Mouse (Mus musculus) layer of hippocampus, adult 2 months (tissue): ENCODE measurements around the gene Tsga10ip. TPM values are rescaled to one million over a fixed set of nuclear protein-coding genes. Genes with fewer than 3 reads are reported as not detected.

Experiments used
- DNase-seq, 2 experiments: peaks; one replicate each; pipeline ENCODE4 v3.0.0; 2022; ENCODE audit warnings: low spot score in 2 of 2
- H3K27ac ChIP-seq: fragments of 200-600 bp; 2 replicates; pipeline ENCODE4 v1.8.1; 2022
- H3K4me3 ChIP-seq: fragments of 200-600 bp; 2 replicates; pipeline ENCODE4 v1.8.1; 2022; ENCODE audit warnings: mild to moderate bottlenecking
- CTCF ChIP-seq: fragments of 200-600 bp; conservative IDR thresholded peaks from 2 replicates; pipeline ENCODE4 v1.8.1; 2022; ENCODE audit warnings: antibody characterized with exemption, mild to moderate bottlenecking, moderate library complexity
- total RNA-seq, 2 experiments: library from RNA; stranded (reverse); gene quantifications; 2 replicates each; pipeline ENCODE4 v1.2.3; 2021

Gene Tsga10ip
- total RNA-seq, 2 experiments from 2014 or later = 0.20 to 0.37 TPM

DNA sequence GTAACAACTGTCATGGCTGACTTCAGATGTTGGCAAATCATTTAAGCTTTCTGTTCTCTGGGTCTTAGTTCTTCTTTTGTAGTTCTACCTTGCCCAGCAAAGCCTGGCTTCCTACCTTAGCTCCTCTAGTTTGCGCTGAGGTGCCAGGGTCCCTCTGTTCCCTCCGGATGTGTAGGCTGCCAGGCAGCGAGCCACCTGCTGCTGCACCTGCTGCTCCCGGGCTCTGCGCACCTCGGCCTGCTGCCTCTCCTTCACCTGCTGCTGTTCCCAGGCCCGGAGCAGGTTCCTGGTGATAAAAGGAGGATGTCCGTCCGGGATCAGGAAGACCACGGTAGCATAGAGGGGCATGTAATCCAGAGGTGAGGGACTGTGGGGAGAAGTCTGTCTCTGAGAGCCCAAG, 8.2 kb downstream of the Tsga10ip start:
- Histone ChIP-seq H3K4me3 (no peak overlapping the region), H3K27ac (no peak overlapping the region)
- DNase-seq = no peak
- no peak for TF ChIP-seq CTCF

DNA sequence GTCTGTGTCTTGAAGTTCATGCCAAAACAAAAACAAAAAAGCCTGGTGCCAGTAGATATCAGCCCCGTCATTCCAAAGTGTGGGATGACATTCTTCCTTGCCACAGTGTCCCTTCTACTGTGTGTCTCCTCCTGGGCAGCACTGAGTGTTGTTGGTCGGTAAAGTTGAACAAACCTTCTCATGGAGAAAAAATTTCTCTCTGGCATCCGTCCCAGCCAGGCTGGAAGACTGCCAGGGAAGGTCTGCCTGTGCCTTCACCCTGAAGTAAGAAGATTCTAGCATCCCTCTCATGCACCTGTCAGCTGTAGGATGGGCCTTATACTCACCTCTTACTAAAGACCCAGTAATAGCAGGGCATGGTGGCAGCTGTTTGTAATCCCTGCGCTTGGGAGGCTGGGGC, 9.4 kb downstream of the Tsga10ip start:
- H3K27ac ChIP-seq = no peak overlapping the region
- no peak overlapping the region for H3K4me3 ChIP-seq
- no peak for TF ChIP-seq CTCF
- no peak for DNase-seq

DNA sequence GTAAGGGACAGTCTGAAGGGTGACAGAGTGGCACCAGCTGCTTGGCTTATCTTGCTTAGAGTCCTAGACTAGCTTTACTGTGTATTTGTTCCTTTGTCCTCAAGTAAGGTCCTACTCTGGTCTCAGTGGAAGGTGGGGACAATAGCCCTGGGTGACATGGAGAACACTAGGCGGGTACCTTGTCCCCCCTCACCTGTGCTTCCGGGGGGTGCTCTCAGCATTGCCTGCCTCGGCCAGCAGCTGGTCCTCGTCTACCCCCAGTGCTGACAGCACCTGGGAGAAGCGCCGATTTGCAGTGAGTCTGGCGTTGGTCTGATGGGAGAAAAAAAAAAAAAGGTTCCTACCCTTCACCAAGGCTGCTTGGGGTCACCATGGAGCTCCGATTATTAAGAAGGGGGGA, 11.9 kb downstream of the Tsga10ip start:
- no peak overlapping the region for H3K4me3 ChIP-seq
- TF ChIP-seq CTCF = no peak

DNA sequence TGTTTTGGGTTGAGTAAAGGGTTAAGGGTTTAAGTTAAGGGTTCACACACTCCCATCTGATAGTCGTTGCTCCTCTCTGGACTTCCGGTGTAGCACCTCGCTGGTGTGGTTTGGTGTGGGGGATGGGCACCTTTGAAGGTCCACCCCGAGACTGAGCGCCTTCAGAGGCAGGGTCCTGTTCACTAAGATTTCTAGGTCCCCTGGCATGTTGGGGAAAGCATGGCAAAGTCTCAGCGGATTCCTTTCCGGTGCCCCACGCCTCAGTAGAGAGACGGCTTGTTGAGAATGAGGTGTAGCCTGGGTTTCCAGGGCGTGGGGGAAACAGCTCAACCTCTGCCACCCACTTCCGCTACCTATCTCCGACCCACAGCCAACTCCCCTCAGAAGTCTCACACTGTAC, 12.7 kb downstream of the Tsga10ip start:
- peak overlapping the region; percentile 99 for H3K27ac ChIP-seq

More for the DNA sequence above, 11.9 kb downstream of the Tsga10ip start:
- DNase-seq = no peak
- H3K27ac ChIP-seq = 0 out of 2 replicates have a peak overlapping the region, but pooled peaks have one; percentile 23

DNA sequence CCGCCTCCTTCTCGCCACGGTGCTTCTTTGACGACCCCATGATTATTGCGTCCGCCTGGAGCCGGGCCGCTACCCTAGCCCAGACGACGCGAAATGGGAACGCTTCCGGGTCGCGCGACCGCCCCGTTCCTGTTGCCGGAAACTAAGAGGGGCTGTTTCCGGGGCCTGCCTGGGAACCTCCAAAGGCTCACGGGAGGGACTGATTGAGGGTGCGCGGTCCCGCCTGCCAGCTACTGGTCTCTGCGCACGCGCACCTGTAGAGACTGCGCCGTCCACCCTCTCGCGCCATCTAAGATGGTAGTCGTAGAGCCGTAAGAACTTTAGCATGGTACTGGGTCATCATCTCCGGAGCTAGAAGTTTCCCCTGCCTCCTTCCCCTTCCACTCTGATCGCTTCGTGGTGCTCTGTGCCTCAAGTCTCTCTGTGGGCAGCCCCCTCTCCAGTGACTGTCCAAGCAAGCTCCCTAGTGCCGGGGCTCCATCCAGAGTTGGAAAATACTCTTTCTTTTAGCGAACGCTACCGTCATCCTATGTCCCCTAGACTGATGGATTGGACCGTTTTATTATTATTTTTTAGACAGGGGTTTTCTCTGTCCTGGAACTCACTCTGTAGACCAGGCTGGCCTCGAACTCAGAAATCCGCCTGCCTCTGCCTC, 13.6 kb downstream of the Tsga10ip start, which contains the start of gene Sart1:
Gene Sart1 (minus strand): TSS at position 116 of the 655 bp plus-strand sequence.
- peak within 1 kb of the TSS; percentile 99 for H3K27ac ChIP-seq
- no peak for TF ChIP-seq CTCF

More for the DNA sequence above, 12.7 kb downstream of the Tsga10ip start:
- no peak for DNase-seq
- peak overlapping the region; percentile 87 for H3K4me3 ChIP-seq
- no peak for TF ChIP-seq CTCF

DNA sequence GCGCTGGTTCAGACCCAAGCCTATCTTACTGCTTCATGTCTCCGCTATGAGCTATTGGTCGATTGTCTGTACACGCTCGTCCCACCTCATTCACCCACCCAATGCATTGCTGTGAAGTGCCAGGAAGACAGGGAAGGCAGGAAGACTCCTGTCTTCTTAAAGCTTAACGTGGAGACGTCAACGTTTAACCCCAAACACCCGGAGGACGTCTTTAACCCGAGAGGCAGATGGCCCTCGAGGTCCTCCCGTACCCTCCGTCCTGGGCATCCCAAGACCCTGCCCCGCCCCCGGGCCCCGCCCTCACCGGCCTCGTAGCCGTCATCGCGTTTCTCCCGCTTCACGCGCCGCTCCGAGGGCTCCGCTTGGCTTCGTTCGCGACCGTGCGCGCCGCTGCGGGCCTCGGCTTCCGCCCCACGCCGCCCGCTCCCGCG, 14.3 kb downstream of the Tsga10ip start:
- Histone ChIP-seq H3K27ac (peak overlapping the region; percentile 99), H3K4me3 (peak overlapping the region; percentile 87)
- no peak for DNase-seq
- TF ChIP-seq CTCF = no peak

More for the DNA sequence above, 13.6 kb downstream of the Tsga10ip start, which contains the start of gene Sart1:
- H3K4me3 ChIP-seq = peak within 1 kb of the TSS; percentile 87
- DNase-seq = peak; percentile 95 to 96

DNA sequence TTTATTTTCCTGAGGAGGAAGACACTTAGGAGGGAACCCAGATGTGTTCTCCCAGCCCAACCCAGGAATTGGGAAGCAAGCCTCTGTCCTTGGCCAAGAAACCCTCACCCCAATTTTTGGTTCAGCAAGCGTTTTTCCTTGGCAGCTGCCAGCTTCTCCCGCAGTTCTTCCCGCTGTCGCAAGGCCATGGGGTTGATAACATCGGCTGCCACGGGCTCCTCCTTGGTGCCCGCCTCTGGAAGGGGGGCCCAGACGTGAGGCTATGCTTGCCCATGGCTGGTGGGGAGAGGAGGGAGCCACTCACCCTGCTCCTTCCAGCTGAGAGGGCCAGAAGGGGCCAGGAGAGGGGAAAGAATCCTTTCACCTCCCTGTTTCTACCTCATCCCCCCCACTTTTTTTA, 17.6 kb downstream of the Tsga10ip start:
- TF ChIP-seq CTCF = no peak
- no peak for DNase-seq
- no peak overlapping the region for H3K27ac ChIP-seq
- no peak overlapping the region for H3K4me3 ChIP-seq

DNA sequence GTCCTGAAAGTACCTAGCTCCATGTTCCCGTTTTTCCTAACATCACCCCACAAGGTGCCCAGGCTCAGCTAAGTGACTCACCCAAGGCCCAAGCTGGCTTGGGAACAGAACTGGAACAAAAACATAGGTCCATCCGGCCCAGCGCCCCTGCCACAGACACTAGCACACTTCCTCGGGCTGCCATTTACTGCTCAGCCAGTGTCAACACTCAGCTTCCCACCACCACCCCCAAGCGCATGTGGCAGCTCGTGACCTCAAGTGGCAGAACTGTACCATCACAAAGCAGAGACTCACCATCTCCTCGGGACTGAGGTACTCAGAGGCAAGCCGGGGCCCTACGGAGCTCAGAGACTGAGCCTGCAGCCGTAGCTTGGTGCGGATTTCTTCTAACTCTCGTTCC, 19.0 kb downstream of the Tsga10ip start:
- no peak for TF ChIP-seq CTCF
- Histone ChIP-seq H3K4me3 (no peak overlapping the region), H3K27ac (no peak overlapping the region)
- DNase-seq = no peak

DNA sequence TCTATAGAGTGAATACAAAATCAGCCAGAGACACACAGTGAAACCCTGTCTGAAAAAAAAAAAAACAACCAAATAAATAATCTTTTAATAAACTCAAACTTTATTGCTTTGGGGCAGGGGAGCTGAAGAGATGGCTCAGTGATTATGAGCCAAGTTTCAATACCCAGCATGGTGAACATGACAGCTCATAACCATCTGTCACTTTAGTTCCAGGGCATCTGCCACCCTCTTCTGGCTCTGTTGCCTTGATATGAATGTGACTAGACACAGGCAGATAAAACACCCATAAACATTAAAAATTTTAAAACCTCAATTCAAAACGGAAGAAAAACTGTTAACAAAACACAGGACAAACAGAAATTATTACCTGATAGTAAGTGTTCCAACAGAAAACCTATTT, 24.9 kb downstream of the Tsga10ip start:
- Histone ChIP-seq H3K27ac (peak overlapping the region; percentile 82), H3K4me3 (no peak overlapping the region)
- no peak for TF ChIP-seq CTCF
- DNase-seq = peak; percentile 80 to 82

DNA sequence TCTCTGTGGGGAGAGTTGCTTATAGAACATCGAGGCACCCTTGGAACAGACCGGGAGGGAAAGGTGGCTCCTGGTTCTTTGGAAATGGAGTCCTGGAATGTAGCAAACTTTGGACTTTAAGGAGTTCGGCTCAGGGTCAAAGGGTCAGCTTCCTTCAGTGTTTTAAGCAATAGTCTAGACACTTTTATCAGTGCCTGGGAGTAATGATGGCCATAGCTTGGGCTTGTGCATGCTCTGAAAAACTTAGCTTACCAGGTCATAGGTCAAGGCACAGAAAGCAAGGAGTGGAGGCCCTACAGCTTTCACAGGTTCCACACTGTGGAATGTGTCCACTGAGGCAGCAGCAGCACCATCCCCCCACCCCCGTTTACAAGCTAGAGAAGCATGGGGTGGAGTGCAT, 27.6 kb downstream of the Tsga10ip start:
- no peak for DNase-seq
- Histone ChIP-seq H3K27ac (no peak overlapping the region), H3K4me3 (no peak overlapping the region)
- TF ChIP-seq CTCF = no peak

DNA sequence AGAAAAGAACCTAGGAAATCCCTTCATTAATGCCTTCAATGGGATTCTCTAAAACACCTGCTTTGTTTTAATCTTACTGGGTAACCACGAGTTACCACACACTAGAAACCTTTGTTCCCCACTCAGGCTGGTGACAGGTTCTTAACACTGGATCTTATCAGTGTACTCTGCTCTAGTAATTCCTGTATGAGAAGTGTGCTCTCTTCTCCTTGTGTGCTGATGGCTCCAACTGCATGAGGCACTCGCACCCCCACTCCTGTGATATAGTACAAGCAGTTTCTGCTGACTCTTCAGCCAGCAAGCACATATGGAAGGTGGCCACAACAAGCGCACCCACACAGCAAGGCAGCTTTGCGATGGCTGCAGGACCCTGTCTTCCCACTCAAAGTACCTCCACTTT, 28.1 kb downstream of the Tsga10ip start:
- no peak for TF ChIP-seq CTCF
- Histone ChIP-seq H3K4me3 (no peak overlapping the region), H3K27ac (no peak overlapping the region)
- DNase-seq = no peak

DNA sequence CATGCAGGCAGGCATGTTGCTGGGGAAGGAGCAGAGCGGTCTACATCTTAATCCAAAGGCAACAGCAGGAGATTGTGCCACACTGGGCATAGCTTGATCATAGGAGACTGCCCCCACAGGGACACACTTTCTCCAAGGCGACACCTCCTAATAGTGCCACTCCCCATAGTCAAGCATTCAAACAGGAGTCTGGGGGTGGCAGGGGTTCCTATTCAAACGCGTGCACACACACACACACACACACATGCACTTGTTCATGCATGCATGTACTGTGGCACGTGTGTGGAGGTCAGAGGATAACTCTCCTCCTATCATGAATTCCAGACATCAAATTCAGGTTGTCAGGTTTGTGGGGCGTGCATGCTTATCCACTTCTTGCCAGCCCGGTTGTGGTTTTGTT, 29.6 kb downstream of the Tsga10ip start:
- no peak for DNase-seq
- H3K27ac ChIP-seq = no peak overlapping the region
- no peak for TF ChIP-seq CTCF

DNA sequence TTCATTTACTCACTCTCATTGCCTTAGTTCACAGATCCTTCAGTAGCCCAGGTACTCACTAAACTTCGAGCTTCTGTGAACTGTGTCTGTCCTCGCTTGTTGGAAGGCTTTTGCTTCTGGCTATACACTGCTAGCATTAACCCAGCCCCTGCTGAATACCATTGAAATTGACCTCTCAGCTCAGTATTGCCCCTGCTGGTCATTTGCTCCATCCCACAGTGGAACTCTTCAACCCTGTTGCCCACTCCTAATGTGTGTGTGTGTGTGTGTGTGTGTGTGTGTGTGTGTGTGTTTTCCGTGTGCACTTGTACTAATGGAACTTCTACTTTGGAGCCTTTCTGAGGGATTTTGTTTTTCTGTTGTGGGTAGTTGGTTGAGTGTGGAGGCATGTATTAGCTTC, 31.4 kb downstream of the Tsga10ip start:
- peak; percentile 31 for TF ChIP-seq CTCF
- no peak for DNase-seq
- H3K4me3 ChIP-seq = no peak overlapping the region
- H3K27ac ChIP-seq = no peak overlapping the region

More for the DNA sequence above, 29.6 kb downstream of the Tsga10ip start:
- H3K4me3 ChIP-seq = no peak overlapping the region

DNA sequence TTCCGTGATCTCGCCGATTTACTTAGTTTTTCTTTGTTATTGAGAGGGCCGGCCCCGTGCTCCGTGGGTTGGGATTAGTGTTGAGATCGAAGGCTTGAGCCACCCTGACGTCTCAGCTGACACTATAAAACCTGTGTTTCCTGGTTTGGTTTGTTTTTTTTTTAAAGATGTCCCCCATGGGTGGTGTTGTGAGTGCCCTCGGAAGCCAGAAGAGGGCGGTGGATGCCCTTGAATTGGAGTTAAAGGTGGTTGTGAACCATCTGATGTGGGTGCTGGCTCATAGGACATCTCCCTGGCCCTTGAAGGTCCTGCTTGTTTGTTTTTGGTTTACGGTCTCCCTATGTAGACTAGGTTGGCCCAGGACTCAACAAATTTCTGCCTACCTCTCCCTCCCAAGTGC, 34.9 kb downstream of the Tsga10ip start:
- DNase-seq = no peak
- H3K27ac ChIP-seq = peak overlapping the region; percentile 98

DNA sequence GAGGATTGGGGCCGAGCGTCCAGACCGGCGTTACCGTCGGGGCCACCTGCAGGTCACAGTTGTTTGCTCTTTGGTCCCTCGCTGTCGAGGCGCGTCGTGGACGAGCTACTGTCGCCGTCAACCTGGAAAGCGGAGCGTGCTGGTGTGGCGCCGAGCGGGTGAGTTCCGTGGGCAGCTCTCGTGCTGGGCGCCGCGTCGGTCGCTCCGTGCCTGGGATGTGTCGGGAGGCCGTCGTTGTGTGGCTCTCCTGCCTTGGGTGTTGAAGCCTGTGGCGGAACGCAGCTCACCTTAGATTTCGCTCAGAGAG, 35.3 kb downstream of the Tsga10ip start, which contains the start of gene Banf1:
Gene Banf1 (minus strand): TSS at position 116 of the 307 bp plus-strand sequence.
- no peak for DNase-seq
- no peak for TF ChIP-seq CTCF
- Histone ChIP-seq H3K4me3 (peak within 1 kb of the TSS; percentile 88), H3K27ac (peak within 1 kb of the TSS; percentile 98)

More for the DNA sequence above, 34.9 kb downstream of the Tsga10ip start:
- peak overlapping the region; percentile 88 for H3K4me3 ChIP-seq
- TF ChIP-seq CTCF = peak; percentile 53
